Mouse (Mus musculus) retina, embryonic 14.5 days (tissue): ENCODE measurements around the gene Gpc6.

Source experiments
- DNase-seq: peaks from one replicate; pipeline ENCODE4 v3.0.0-alpha.2; 2015; ENCODE audit warnings: low spot score

Gene Gpc6

GRCm38 (mm10) chr14:117625100-117625710 is 700.1 kb downstream of the Gpc6 start:
- no peak for DNase-seq

DNA sequence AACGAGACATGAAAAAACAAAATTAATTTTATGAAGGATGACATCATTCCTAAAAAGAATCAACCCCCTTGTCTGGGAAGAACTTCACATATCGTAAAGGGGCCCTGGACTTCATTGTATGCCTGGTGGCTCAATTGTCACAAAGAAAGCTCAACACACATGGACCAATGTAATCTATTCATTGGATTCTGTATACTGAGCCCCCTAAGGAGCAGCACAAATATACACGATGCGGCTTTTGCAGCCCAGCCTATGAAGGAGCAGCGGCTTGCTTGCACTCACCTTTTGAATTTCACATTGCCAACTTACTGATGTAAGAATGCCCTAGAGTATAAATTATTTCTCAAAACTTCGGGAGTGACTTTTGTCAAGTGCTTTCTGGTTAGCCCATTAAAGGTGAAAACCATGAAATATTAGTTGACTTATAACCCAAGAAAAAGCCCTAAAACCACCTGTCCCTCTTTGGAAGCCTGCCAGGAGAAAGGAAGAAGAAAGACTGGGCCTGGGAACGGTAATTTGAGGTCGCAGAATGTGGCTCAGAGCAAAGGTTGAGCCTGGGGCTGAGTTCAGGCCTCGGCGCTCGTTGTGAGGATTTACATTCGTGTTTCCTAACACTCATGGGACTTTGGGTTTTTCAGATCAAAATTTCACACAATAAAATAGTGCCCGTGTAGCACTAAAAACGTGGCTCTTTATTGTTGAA is 709.3 kb downstream of the Gpc6 start:
- no peak for DNase-seq

- DNase-seq: no peak
These were observed 716.7 kb downstream of the Gpc6 start for GRCm38 (mm10) chr14:117641853-117642252.

- no peak for DNase-seq
These were observed 718.0 kb downstream of the Gpc6 start for GRCm38 (mm10) chr14:117643069-117643468.

GRCm38 (mm10) chr14:117648199-117648960 is 723.3 kb downstream of the Gpc6 start:
- no peak for DNase-seq

- no peak for DNase-seq
These were observed 725.0 kb downstream of the Gpc6 start for GRCm38 (mm10) chr14:117650141-117650540.

DNA sequence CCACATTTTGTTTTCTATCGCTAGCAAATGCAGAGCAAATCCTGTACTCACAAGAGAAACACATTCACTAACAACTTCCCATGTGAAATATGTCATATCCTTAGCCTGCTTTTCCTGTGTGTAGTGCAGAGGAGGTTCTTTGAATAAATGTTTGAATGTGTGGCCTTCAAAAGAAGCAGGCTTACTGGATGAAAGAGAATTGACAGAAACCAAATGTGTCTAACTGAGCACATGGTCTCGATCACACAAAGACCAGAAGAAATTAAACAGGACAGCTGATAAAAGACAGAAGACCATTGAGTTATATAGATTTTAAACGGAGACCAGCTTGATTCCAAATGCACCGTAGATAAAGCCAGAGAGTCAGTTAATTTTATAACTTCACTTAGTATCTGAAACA is 726.2 kb downstream of the Gpc6 start:
- no peak for DNase-seq

DNA sequence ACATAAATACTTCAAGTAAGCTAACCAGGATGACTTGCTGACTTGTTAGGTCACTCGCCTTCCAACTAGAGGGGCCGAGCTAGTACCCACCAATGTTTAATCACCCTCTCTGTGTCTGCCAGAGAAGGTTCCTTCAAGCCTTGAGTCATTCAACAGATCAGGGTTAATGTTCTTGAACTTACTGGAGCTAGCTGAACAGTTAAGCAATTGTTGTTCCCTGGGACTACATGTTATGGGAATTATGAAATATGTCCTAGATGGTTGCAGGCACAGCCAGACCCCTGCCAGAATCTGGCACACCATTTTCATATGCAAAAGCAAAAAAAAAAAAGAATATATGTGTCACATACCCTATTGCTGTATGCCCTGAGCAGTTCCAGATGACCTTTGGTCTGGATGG is 726.8 kb downstream of the Gpc6 start:
- DNase-seq: no peak

DNA sequence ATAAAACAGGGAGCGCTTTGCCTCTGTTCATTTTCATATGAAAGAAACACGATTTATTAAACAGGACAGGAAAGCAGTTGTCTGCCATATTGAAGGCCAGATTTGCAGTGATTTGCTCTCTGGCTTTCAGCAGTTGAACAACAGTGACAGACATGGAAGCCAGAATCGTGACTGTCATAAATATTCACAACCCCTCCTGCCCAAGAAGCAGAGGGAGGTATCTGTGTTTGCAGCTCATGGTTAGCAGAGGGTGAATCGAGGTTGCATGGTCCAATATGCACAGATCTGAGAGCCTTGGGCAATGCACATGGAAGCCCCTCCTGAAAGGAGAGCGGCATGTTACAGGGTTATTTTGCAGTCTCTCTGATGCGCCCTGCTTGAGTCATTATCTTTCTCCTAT is 730.3 kb downstream of the Gpc6 start:
- DNase-seq: no peak

DNA sequence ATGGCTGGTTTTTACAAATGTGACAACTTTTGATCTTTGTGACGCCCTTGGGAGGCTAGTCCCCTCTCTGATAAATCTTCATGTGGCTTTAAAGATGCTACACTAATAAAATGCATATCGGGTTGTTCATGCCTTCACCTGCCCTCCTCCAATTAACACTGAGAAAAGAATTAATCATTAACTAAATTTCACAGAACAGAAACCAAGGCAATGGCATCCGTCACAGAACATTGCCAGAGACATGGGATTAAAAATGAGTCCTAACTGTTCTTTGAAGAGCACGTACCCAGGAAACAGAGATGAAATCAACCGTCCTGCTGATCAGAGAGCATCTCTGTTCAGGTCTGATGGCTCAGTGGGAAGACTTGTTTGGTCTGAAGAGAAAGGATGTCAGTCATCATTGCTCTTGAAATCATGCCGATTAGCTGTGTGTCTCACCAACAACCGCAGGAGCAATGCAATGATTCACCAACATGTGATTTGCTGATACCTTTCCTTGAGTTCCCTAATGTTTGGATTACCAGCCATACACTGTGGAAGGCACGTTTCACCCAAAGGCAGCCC is 734.2 kb downstream of the Gpc6 start:
- no peak for DNase-seq

- DNase-seq: no peak
These were observed 737.1 kb downstream of the Gpc6 start for GRCm38 (mm10) chr14:117662261-117662660.

GRCm38 (mm10) chr14:117664796-117665195 is 739.7 kb downstream of the Gpc6 start:
- peak; percentile 7 for DNase-seq

DNA sequence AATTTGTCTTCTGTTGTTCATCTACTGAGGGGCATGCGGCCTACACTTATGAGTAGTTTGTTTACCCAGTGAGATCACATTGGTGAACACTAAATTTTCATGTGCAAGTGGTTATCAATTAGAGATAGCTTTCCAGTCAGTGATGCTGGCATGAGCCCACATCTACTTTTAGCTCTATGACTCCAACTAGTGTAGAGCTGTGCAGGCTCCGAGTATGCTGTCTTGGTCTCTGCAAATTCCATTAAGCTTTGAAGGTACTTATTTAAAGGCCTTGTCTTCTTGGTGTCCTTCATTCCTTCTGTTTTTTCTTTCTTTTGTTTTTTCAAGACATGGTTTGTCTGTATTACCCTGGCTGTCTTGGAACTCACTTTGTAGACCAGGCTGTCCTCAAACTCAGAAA is 741.0 kb downstream of the Gpc6 start:
- DNase-seq: no peak

GRCm38 (mm10) chr14:117673541-117673940 is 748.4 kb downstream of the Gpc6 start:
- DNase-seq: no peak

DNA sequence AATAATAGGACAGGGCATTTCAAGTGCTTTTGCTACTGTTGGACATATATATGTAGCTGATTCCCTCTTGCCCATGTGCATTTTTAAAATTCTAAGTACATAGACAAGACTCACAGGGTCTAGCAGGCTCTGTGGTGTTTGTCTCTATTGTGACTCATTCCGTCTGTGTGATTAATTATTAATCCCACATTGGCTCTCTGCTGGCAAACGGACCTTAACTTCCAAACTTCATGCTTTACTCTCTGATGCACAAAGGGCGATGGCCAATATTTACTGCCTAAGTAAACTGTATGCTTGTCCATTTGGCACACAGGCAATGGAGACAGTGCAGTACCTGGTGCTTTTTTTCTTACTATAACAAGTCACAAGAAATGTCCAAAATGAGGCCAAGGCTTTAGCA is 749.4 kb downstream of the Gpc6 start:
- no peak for DNase-seq

DNA sequence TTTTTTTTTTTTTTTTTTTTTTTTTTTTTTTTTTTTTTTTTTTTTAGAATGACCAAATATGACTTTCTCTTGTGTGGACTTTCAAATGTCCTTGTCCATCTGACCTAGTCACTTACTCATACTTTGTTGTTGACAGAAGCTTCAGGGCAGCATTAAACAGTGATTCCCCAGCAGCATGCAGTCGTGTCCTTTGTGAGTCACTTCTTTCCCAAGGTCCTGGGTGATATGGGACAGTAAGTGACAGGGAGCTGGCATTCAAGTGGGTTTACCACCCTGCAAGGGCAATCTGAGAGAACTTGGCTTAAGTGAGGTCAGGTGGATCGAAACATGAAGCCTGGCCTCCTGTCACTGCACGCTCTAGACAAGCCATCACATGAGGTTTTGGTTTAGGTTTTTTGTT is 754.8 kb downstream of the Gpc6 start:
- no peak for DNase-seq

DNA sequence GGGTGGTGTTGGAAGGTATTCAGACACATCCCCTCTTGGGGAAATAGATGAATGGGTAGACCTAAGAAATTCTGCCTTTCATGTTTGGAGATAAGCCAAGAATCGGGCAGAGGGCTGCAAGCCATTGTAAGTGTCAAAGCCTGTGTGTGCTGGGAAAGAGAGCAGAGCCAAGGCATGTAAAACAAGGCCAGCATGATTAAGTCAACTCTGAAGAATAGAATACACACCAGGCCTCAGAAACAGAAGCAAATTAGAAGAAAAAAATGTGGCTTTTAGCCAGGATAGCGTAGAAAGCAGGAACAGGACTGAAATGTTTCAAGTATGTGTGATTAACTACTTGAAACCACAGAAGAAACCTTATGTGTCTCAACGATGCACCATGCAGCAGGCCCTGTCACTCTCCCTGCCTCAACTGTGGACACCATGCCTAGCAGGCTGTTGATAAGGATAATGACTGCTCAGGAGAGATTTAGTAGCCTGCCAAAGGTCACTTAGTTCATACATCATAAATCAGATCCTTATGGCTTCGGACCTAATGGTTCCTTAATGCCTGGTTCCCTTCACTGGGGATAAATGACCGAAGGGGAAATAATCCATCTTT is 756.3 kb downstream of the Gpc6 start:
- DNase-seq: no peak

DNA sequence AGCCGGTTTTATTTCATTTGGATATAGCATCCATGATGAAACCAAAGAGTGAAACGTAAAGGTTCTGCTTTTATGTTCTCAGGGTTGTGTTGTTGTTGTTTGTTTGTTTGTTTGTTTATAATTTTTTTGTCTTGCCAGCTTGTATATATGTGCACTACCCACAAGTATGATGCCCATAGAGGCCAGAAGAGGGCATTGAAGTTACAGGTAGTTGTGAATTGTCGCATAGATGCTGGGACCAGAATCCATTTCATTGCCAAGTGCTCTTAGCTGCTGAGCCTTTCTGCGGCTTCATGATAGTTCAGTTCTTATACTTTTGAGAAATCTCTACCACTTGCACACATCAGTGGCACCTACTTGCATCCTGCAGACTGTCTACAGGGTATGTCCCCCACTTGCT is 758.0 kb downstream of the Gpc6 start:
- no peak for DNase-seq

DNA sequence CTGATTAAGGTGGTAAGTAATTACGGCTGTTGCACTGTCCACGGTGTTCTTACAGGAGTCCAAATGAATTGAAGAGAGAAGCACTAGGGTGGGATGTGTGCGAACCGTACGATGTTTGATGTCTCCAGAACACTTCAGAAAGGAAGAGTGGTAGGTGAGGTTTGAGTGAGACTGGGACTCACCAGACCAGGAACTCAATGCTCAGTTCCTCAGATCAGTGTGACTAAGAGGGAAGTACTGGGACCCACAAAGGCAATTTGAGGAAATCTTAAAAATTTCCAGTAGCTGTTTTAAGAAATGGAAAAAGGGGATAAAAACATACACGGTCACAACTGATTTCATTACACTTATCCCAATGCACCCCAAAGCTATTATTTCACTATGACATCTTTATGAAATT is 764.7 kb downstream of the Gpc6 start:
- no peak for DNase-seq

DNA sequence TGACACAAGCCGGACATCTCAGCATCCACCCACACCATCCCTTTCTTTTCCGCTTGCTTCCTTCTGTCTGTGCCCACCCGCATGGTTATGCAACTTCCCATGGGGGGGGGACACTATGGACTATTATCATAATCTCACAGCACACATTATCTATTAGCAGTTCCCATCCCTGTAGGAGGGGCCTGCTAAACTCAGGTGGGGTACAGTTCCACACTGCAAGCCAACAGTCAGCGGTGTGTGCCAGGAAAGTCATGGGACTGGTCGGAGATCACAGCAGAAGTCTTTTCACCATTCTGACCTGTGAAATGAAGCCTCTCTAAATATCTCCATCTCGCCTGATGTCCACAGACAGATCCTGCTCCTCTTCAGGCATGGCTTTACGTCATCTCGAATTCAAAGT is 770.5 kb downstream of the Gpc6 start:
- no peak for DNase-seq

DNA sequence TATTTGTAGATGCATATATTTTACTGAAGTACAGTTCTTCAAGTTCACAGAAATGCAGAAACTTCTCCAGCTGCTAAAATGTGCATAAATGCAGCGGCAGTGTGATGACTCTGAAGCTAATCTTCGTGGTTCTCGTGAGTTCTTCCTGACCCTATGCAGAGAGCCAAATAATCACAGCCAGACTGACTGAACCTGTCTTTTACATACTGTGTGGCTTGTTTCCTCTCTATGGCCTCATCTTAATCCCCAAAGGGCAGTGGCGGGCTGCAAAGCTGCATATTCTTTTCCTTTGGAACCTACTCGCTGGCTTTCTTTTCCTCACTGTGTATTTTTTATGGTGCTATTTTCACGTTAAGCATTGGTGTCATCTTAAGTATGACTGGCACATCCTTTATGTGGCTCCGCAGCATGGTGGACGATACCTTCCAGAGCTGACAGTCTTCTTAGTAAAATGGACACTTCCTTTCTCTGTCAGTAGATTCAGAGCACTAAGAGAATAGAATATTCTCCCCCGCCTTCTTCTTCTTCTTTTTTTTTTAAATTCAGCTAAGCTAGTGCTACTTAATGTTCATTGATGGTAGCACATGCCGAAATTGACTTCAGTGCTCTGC is 775.7 kb downstream of the Gpc6 start:
- DNase-seq: no peak

- no peak for DNase-seq
These were observed 783.7 kb downstream of the Gpc6 start for GRCm38 (mm10) chr14:117708817-117709216.
